13 mouse cellular contexts compared by ENCODE assay signal in genomic region chr1:5232847-5233245, GRCm38 (mm10).
DNase-seq lines count a peak whose midpoint lies in the region; ATAC-seq and TF ChIP-seq lines count a peak whose summit lies in the region.
"Had no signal": no experiment of that assay in that cellular context is flagged by ENCODE, and none has a peak within 500 bp of the region (broad histone marks: within the 10 kb centered on the region; RNA-seq: fewer than 3 reads in every experiment).

No protein-coding gene starts in this region.

- no peak overlapping the region for H3K4me2 ChIP-seq in hindbrain, embryonic 14.5 days (replicated peaks)
- H3K4me2 ChIP-seq in midbrain, postnatal 0 days (ENCODE audit: low read depth, low read length, poor library complexity, severe bottlenecking) = no peak overlapping the region

- no peak overlapping the region for H3K9ac ChIP-seq in hindbrain, embryonic 14.5 days
- no peak overlapping the region for H3K9ac ChIP-seq in midbrain, postnatal 0 days (replicated peaks; ENCODE audit: low read length, poor library complexity, severe bottlenecking)

- H3K9me3 ChIP-seq in forebrain, embryonic 10.5 days = no peaks in the 10 kb centered on the region
- H3K9me3 ChIP-seq in hindbrain, embryonic 14.5 days (ENCODE audit: control insufficient read depth, low read length) = 0 out of 2 replicates have a peak, but pooled peaks cover 4% of the 10 kb centered on the region
- H3K9me3 ChIP-seq in midbrain, postnatal 0 days (ENCODE audit: low read length) = no peaks in the 10 kb centered on the region
- H3K9me3 ChIP-seq: limb, embryonic 10.5 days had no signal

- peak; percentile 83 for DNase-seq in R1 (ENCODE audit: low read depth, low spot score)
- peak; percentile 18 for DNase-seq in forebrain, embryonic 10.5 days (ENCODE audit: extremely low spot score, low spot score)
- DNase-seq in hindbrain, embryonic 14.5 days (ENCODE audit: low spot score) = peak; percentile 54
- DNase-seq in midbrain, postnatal 0 days (ENCODE audit: low spot score) = peak; percentile 70
- no peak for DNase-seq in left cerebral cortex, postnatal 25 days (ENCODE audit: low spot score in 2 of 2)
- no peak for DNase-seq in heart, postnatal 4 days
- no peak for DNase-seq in thymus, postnatal 10 days (ENCODE audit: low spot score in 2 of 2)
- DNase-seq in adrenal gland, postnatal 25 days = no peak
- DNase-seq: cerebellum, adult 9-11 months; gastrocnemius, postnatal 25 days; kidney, adult 11 months had no signal

- ATAC-seq in hindbrain, embryonic 14.5 days (ENCODE audit: low FRiP score) = peak; percentile 91
- ATAC-seq in midbrain, postnatal 0 days (ENCODE audit: low FRiP score) = peak; percentile 81

- H3K4me3 ChIP-seq in forebrain, embryonic 10.5 days = no peak overlapping the region
- H3K4me3 ChIP-seq in hindbrain, embryonic 14.5 days (replicated peaks; ENCODE audit: low read length) = no peak overlapping the region
- no peak overlapping the region for H3K4me3 ChIP-seq in midbrain, postnatal 0 days (ENCODE audit: low read depth, low read length)
- H3K4me3 ChIP-seq: layer of hippocampus, adult 2 months; limb, embryonic 10.5 days had no signal

- peaks cover 12% of the 10 kb centered on the region for H3K4me1 ChIP-seq in forebrain, embryonic 10.5 days
- peaks cover 6% of the 10 kb centered on the region; the same call in 1 of the 2 replicates for H3K4me1 ChIP-seq in hindbrain, embryonic 14.5 days (replicated peaks; ENCODE audit: control insufficient read depth, insufficient read depth, low read length)
- H3K4me1 ChIP-seq in midbrain, postnatal 0 days (ENCODE audit: insufficient read depth, low read length) = no peaks in the 10 kb centered on the region
- H3K4me1 ChIP-seq: limb, embryonic 10.5 days had no signal

- intact Hi-C loops in left cerebral cortex, postnatal 25 days (cut with DNase I) = no loop called here

- no peak overlapping the region for H3K27ac ChIP-seq in forebrain, embryonic 10.5 days
- H3K27ac ChIP-seq in hindbrain, embryonic 14.5 days = peak overlapping the region; percentile 64
- no peak overlapping the region for H3K27ac ChIP-seq in midbrain, postnatal 0 days (ENCODE audit: low read depth, low read length)
- H3K27ac ChIP-seq: layer of hippocampus, adult 2 months; limb, embryonic 10.5 days had no signal

- 0% methylated on average over 1 of the region's 1 CpGs for WGBS in forebrain, embryonic 10.5 days
- 0% methylated on average over 1 of the region's 1 CpGs for WGBS in hindbrain, embryonic 14.5 days
- 0% methylated on average over 1 of the region's 1 CpGs for WGBS in midbrain, postnatal 0 days

- no peak for TF ChIP-seq CTCF in midbrain, postnatal 0 days (IDR thresholded peaks at IDR 0.05)

- no peaks in the 10 kb centered on the region for H3K27me3 ChIP-seq in forebrain, embryonic 10.5 days (ENCODE audit: poor library complexity, severe bottlenecking)
- peaks cover 8% of the 10 kb centered on the region for H3K27me3 ChIP-seq in hindbrain, embryonic 14.5 days (ENCODE audit: control insufficient read depth, insufficient read depth, low read length)
- no peaks in the 10 kb centered on the region for H3K27me3 ChIP-seq in midbrain, postnatal 0 days (ENCODE audit: insufficient read depth, low read length)

- H3K36me3 ChIP-seq in forebrain, embryonic 10.5 days (replicated peaks) = no peaks in the 10 kb centered on the region
- no peaks in the 10 kb centered on the region for H3K36me3 ChIP-seq in hindbrain, embryonic 14.5 days (replicated peaks; ENCODE audit: control insufficient read depth, insufficient read depth)
- no peaks in the 10 kb centered on the region for H3K36me3 ChIP-seq in midbrain, postnatal 0 days (ENCODE audit: insufficient read depth, low read length)
- H3K36me3 ChIP-seq: limb, embryonic 10.5 days had no signal

Comparison
In these comparisons a context has a peak if more than half of its experiments do, and no peak if none do; other contexts are left out.
1. DNase-seq: peak in R1 (single experiment), forebrain, embryonic 10.5 days (single experiment), hindbrain, embryonic 14.5 days (single experiment) and midbrain, postnatal 0 days (single experiment); none in left cerebral cortex, postnatal 25 days (0 of 2), heart, postnatal 4 days (single experiment), thymus, postnatal 10 days (0 of 2) and adrenal gland, postnatal 25 days (single experiment).